In genomic region chr14:26593281-26593895, GRCm38 (mm10) we compare ENCODE assay signal across 14 mouse cellular contexts.
"Had no signal": no experiment of that assay in that cellular context is flagged by ENCODE, and none has a peak within 500 bp of the region (broad histone marks: within the 10 kb centered on the region; RNA-seq: fewer than 3 reads in every experiment).

No protein-coding gene starts in this region.

- H3K4me1 ChIP-seq: limb, embryonic 12.5 days; lung, embryonic 15.5 days; midbrain, embryonic 10.5 days; neural tube, embryonic 15.5 days had no signal

- H3K9ac ChIP-seq: limb, embryonic 12.5 days; lung, embryonic 15.5 days; neural tube, embryonic 15.5 days had no signal

- H3K27me3 ChIP-seq: limb, embryonic 12.5 days; lung, embryonic 15.5 days; neural tube, embryonic 15.5 days had no signal

- DNase-seq: kidney, adult 11 months; kidney, adult 9 months; kidney, postnatal 4 days; midbrain, embryonic 14.5 days; right cerebral cortex, postnatal 4 days; spleen, adult 18-20 months; thymus, postnatal 4 days had no signal

- H3K9me3 ChIP-seq: lung, embryonic 15.5 days; midbrain, embryonic 10.5 days; neural tube, embryonic 15.5 days had no signal

- H3K4me2 ChIP-seq: limb, embryonic 12.5 days; lung, embryonic 15.5 days; neural tube, embryonic 15.5 days had no signal

- ATAC-seq: hindbrain, postnatal 0 days had no signal

- H3K27ac ChIP-seq: hindbrain, postnatal 0 days; kidney, postnatal 0 days; limb, embryonic 12.5 days; lung, embryonic 15.5 days; midbrain, embryonic 10.5 days; neural tube, embryonic 15.5 days had no signal

- H3K4me3 ChIP-seq: limb, embryonic 12.5 days; lung, embryonic 15.5 days; midbrain, embryonic 10.5 days; myocyte; neural tube, embryonic 15.5 days had no signal
